Mouse (Mus musculus) left cerebral cortex, adult 9 months (tissue): ENCODE measurements around the gene Clba1.
A peak's percentile ranks its signal among the peaks of the same experiment; 100 is the strongest.

Experiments used
- DNase-seq, 2 experiments: peaks; one replicate each; pipeline ENCODE4 v3.0.0; 2022; ENCODE audit warnings: low spot score in 2 of 2

Clba1 gene

DNA sequence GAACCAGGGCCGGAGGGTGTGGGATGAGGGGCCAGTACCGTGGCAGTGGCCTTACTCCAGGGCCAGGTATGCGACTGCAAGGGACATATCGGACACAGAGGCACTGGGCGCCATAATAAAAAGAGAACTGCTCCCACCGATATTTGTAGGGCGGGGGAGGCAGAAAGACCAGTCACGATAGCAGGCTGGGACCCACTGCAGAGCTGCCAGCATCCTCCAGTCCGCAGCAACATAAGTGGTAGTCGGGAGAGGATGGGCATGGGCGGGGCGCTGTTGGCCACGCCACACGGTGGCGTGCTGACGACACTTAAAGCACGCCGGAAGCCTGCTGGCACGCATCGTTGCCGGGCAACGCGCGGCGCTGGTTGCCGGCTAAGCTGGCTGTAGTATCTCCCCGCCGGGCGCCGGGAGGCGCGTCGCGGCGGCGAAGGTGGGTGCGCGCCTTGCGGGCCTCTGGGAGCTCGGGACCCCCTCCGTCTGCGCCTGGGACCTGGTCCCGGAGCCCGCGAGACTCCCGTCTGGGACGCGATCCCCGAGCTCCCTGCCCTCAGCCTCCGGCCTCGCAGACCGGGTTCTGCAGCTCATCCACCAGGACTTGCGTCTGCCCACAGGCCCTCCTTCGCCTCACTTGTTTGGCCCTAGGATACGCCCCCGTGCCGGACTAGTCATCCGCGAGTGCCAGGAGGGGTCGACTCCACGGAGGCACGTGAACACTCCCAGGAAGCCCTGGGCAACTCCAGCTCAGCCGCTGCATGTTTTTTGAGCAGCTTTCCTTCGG lies at the start of gene Clba1:
TSS of gene Clba1 (plus strand) at position 351 of the 778 bp plus-strand sequence.
- peak; percentile 85 to 93 for DNase-seq

DNA sequence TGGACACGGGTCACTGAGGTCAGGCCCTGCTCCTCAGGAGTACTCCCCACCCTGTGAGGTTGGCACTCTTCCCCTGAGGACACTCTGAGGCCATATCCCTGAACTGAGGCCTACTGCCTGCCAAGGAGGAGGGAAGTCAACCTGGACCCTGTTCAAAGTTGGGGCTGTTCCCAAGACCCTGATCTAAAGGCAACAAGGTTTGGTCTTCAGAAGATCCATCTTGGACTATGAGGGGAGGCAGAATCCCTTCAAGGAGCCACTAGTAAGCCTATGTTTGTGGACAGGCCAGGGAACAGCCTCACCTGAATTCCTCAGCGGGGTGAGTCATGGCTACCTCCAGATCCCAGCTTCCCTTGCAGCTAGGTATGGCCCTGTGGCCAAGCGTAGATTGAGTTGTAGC lies 49.3 kb upstream of the Clba1 start:
- DNase-seq, result peak in 1 of 2 experiments; percentile 0

DNA sequence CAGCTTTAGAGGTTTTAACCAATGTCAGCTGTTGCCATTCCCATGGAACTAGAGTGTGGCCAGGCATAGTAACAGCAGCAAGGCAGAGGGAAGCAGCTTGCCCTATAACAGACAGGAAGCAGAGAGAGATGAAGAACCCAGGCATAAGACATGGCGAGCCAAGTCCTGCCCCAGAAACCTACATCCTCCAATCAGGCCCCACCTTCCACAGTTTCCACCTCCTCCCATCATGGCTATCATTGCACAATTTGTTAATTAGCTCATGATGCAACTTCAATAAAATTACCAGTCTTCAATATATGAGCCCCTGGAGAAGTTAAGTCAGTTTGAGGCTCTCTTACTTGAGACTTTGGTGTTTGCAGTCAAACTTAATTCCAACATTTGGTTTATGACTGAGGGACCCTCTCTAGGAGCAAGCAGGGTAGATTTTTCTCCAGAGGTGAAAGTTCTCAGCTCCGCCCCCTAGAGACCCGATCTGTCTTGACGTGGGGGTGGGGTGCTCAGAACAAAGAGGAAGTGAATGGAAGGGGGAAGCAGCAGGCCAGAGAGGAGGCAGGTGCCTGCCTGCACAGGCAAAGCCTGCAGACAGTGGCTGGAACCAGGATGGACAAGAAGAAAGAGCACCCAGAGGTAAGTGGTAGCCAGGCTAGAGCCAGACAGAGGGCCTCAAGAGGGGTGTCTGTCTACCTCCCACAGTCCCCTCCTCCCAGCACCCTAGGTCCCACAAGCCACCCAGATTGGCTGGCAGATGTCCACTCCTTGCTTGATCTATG lies 48.4 kb upstream of the Clba1 start, which contains the start of gene Pld4:
TSS of gene Pld4 (plus strand) at position 502 of the 773 bp plus-strand sequence.
- peak in 1 of 2 experiments; percentile 13 for DNase-seq

DNA sequence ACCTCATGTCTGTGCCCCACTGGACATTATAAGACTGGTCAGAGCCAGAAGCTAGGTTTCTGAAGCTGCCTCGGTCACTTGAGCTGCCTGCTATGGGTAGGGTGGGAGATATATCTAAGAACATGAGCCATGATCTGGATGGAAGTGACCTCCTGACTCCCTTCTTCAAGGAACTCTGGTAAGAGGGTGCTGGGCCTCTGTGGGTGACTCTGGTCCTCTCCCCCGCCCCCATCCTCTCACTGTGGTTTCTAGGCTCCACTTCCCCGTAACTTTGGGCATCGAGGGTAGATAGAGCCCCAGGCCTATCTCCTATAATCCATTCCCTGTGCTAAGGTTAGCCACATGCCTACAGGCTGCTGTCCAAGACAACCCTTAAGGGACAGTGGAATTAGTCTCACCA lies 47.3 kb upstream of the Clba1 start:
- DNase-seq, result peak in 1 of 2 experiments; percentile 1

DNA sequence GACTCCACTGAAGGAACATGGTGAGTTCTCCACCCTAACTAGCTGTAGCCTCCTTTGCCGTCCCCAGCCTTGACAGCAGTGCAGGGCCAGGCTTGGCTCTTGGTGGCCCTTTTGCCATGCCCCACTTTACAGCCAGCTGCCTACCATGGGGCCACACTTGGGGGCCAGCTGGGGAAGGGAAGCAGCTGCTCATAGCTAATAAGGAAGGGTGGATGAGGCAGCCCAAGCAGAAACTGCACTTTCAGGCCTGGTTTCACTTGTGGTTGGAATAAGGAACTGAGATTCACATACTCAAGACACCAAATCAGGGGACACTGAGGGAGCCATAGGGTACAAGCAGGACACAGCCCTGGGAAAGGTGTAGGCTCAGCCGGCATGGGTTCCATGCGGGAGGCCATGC lies 46.7 kb upstream of the Clba1 start:
- DNase-seq, result no peak

DNA sequence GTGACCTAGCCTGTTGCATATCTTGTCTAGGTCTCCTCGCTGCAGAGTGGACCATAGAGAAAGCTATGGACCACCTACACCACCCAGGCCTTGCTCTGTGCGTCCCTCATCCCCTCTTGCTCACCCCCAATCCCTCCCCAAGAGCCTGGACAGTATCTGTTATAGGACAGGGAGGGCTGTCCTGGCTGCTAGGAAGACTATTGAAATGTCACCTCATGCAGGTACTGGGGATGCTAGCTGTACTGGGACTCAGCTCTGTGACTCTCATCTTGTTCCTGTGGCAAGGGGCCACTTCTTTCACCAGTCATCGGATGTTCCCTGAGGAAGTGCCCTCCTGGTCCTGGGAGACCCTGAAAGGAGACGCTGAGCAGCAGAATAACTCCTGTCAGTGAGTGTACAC lies 45.6 kb upstream of the Clba1 start:
- no peak for DNase-seq

DNA sequence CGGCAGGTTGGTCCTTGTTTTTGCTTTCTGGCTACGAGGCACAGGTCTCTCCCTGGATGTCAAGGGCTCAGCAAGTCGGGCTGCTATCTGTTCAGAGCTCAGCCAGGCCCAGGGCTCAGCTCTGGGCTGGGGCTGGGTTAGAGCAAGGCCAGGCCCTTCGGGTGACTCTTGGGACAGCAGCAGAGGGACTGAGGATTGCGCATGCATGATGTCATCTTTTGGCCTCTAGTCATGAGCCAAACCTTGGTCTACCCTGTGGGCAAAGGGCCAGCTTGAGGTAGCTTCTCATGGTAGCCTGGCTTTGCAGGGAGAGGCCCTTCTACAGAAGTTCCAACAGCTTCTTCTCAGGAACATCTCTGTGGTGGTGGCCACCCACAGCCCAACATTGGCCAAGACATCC lies 44.6 kb upstream of the Clba1 start:
- no peak for DNase-seq

DNA sequence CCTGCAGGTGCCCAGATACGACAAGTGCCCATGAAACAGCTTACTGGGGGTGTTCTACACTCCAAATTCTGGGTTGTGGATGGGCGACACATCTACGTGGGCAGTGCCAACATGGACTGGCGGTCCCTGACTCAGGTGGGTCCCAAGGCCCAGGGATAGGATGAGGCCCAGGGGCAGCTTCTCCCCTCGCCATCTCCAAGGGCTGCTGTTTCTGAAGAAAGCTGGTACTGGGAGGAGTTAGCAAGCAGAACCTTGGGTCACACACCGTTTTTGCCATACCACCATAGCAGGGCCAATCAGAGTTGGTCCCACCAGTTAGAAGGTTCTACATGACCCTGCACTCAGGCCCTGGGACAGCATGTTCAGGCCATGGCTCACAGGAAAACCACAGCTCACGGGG lies 43.7 kb upstream of the Clba1 start:
- DNase-seq, result no peak

DNA sequence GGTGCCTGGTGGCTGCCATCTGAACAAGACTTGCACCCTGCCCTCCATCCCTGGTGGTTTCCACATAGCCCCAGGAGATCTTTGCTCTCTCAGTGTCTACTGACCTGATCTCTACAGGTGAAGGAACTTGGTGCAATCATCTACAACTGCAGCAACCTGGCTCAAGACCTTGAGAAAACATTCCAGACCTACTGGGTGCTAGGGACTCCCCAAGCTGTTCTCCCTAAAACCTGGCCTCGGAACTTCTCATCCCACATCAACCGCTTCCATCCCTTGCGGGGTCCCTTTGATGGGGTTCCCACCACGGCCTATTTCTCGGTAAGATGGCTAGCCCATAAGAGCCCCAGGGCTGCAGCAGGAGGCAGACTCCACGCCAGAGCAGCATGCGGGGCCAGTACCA lies 42.2 kb upstream of the Clba1 start:
- no peak for DNase-seq

DNA sequence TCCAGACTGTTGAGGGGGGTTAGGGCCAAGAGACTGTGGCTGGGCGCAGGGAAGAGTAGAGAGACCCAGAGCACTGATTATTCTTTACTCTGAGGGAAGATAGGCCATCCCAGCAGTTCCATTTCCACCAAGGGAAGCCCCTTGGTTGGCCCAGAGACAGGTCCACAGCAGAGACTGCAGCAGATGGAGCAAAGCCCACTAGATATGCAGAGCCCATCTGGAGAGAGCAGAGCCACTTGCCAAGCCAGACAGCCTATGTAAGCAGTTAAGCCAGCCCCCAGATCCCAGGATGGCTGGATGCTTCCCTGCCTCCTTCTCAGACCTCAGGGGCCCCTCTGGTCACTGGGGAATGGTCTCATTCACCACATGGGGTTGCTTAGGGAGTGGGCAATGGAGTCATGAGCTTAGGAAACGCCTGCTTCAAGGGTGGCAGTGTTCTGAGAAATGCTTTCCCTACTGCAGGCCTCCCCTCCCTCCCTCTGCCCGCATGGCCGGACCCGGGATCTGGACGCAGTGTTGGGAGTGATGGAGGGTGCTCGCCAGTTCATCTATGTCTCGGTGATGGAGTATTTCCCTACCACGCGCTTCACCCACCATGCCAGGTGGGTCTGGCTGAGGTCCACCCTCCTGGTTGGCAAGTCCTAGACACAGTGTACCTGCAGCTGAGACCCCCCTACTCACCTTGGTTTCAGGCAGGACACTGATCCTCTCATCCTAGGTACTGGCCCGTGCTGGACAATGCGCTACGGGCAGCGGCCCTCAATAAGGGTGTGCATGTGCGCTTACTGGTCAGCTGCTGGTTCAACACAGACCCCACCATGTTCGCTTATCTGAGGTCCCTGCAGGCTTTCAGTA lies 41.5 kb upstream of the Clba1 start:
- no peak for DNase-seq

DNA sequence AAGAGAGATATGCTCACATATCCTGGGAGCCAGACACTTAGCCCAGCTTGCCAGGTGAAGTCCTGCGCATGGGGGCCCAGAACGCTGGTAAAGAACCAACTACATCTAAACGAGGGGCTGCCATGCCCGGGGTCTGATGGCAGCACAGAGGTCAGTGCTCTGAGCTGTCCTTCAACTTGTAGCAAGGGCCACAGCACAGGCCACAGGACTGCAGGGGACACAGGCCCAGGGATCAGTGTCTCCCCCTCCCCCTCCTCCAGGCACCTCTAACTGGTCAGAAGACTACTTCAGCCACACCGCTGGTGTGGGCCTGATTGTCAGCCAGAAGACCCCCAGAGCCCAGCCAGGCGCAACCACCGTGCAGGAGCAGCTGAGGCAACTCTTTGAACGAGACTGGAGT lies 40.6 kb upstream of the Clba1 start:
- DNase-seq, result no peak

DNA sequence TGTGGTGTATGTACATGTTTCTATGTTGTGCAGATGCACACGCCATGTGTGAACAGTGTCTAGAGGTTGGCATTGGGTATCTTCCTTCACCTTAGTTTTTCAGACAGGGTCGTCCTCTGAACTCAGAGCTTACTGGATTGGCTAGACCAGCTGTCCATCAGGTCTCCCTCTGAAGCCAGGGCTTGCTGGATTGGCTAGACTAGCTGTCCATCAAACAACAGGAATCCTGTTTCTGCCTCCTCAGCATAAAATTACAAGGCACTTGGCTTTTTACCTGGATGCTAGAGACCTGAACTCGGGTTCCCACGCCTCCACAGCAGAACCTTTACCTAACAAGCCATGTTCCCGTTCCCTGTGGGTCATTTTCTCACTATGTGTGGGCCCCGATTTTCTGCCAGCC lies 39.7 kb upstream of the Clba1 start:
- peak in 1 of 2 experiments; percentile 42 for DNase-seq

DNA sequence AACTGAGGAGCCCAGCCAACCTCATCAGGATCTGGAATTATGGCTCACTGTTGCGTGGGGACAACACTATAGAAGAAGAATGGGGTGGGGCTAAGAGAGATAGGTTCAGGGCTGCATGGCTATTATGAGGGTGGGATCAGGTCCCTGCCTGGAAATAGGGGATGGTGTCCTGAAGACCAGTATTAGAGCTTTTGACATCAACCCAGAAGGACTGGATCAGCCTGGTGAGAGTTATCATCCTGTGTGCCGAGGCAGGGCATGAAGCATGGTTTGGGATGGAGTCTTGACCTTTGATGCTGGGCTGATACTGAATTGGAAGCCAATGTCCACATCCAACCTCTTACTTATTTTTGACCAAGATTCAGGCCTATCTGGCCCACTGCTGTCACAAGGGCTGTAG lies 39.0 kb upstream of the Clba1 start:
- DNase-seq, result no peak

DNA sequence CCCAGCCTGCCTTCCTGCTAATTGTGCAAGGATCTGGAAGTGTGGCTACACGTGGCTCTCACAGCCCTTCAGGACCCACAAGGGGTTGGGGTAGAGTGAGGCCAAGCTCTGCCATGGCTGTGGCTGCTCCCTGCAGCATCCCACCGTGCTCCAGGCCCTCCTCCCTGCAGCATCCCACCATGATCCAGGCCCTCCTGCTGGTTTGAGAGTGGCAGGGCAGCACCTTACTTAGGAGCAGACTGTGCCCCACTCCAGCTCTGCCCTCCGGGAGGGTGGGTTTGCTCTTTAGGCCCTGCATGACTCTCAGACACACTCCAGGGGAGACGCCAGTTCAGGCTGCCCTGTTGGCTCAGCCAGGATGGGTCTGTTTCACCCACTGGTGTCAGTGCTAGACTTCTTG lies 38.3 kb upstream of the Clba1 start:
- no peak for DNase-seq

DNA sequence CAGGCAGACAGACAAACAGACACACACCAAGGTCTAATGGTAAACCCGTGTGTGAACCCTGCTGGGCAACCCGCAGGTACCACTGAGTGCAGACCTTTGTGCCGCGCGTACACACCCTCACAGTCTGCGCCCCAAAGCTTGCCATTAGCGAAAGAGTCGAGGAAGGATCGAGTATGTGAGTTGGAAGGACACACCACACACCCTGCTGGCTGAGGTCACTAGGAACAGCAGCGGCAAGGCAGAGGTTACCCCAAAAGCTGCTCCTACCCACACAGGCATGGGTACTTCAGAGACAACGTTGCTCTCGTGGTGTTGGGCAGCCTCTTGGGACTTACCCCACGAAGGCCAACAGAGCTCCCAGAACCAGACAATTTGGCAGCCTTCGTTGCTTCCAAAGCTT lies 36.4 kb upstream of the Clba1 start:
- DNase-seq, result no peak

DNA sequence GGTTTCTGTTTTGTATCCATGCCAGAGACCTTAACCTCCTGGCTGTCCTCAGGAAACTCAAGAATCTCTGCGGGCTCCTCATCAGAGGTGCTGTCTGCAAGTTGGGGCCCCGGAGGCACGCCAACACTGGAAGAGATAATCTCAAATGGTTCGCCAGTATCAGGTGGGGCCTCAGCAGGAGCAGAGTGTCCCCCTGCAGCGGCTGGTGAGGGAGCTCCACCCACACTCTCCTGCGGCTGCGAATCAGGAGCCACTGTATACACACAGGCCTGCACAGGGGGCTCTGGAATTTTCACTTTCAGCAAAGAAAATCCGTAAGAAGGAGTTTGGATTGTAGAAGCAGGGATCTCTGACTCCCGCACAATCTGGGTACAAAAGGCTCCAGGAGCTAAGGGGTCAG lies 35.4 kb upstream of the Clba1 start:
- no peak for DNase-seq

DNA sequence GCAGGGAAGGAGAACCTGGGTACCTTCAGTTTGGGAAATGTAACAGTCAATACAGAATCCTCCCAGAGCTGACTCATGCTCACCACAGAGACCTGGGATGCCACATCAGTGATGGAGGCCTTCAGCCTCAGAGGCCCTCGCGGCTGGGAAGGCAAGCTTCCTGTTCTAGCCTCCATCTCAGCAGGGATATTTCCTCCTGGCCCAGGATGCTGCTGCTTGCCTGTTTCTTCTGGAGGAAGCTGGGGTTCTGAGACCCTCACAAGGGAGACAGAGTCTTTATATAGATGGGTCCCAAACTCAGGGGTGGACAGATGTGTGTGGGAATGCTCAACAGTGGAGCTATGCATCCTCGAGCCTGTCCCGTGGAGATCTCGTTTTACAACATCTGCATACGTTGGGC lies 34.7 kb upstream of the Clba1 start:
- DNase-seq, result no peak

DNA sequence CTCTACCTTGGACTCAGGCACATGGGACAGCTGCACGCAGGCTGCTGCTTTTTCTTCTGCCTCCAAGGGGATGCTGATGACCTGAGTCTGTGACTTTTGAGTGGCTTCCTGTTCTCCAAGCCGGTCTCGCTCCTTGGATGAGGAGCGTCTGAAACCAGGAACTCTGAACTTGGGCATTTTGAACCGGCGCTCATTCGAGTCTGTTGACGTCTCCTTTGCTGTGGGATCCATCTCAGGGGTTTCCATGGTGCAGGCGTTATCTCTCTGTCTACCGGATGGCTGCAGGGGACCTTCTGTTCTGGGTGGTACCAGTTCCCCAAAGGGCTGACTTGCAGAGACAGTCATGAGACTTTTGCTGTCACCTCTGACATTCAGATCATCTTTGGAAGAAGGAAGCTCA lies 34.3 kb upstream of the Clba1 start:
- no peak for DNase-seq

DNA sequence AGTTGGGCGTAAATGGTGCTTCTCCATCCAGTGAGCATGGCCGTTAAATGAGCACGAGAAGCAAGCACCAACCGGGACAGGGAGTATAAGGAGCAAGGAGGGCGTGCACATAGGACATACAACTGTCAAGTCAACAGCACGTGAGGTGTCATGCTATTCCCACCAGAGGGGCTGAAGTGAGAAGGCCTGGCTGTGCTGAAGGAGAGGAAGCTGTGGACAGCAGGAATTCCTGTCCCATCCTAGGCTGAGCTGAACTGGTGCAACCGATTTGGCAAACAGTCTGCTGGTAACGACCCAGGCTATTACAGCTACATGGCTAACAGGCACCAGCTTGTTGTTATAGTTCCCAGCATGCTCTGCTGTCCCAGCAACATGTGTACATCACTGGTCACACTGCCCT lies 17.7 kb upstream of the Clba1 start:
- no peak for DNase-seq

DNA sequence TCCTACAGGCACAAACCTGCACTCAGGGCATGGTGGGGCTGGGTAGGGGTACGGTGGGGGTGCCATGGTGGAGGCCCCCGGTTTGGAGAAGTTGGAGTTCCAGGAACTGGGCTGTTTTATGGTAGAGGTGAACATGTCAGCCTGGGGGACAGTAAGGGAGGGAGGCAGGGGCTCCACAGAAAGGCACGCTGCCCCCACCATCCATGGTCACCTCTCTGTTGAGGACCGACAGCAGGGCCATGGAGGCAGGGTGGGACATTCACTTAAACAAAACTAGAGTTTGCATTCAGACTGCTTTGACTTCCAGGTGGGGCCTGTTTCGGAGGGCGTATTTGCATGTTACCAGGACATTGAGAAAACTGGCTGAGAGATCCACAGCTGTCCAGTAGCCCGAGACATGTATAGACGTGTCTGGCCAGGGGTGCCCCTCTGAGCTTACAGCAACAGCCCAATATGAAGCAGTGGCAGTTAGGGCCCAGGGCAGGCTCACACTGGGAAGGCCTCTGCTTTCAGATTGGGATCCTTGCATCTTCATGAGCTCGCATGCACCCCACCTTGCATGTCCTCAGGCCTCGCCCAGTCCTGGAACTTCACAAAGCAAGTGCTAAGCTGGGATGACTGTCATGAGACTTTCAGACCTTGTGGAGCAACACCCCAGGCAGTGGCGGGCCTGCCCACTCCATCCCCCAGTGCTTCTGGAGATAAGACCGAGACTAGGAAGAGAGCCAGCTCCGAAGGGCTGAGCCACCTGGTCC lies 15.0 kb upstream of the Clba1 start:
- no peak for DNase-seq

DNA sequence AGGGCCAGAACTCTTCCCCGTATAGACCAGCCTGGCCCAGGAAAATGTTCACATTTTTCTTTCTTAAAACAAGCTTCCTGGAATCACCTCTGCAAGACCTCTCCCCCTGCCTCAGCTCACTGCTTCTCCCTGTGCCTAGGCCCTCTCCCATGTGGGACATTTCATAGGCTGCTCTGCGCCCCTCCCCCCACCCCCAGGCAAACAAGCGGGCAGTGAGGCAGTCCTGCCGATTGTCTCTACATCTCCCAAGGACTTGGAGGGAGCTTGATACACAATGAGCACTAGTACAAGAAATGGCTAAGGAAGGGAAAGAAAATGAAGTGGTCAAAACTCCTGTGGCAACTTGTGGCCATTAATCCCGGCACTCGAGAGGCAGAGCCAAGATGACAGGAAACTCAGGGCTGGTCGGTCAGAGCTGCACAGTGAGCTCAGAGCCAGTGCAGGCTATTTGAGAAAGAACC lies 14.4 kb upstream of the Clba1 start:
- no peak for DNase-seq
